Mouse (Mus musculus): ENCODE results near the gene Bach2. TPM values are rescaled to one million over a fixed set of nuclear protein-coding genes. Genes with fewer than 3 reads are reported as not detected.

Bach2 gene
- polyA plus RNA-seq, 1 experiment from 2014 or later, result 2.4 TPM

- Histone ChIP-seq H3K36me3 (ENCODE audit: control insufficient read depth, insufficient read depth, low read length) (no peaks in the 10 kb centered on the region), H3K4me1 (ENCODE audit: control insufficient read depth, insufficient read depth, low read length) (peaks cover 15% of the 10 kb centered on the region), H3K27me3 (replicated peaks; ENCODE audit: control insufficient read depth, insufficient read depth, low read length) (no peaks in the 10 kb centered on the region), H3K27ac (ENCODE audit: low read length) (no peak overlapping the region), H3K4me2 (ENCODE audit: low read depth, low read length) (no peak overlapping the region), H3K9ac (ENCODE audit: low read depth, low read length) (no peak overlapping the region), H3K9me3 (ENCODE audit: control insufficient read depth, low read length) (no peaks in the 10 kb centered on the region), H3K4me3 (ENCODE audit: low read length) (no peak overlapping the region)
- 66% methylated on average over 3 of the region's 3 CpGs for WGBS
- ATAC-seq, result no peak
Measured at GRCm38 (mm10) chr4:32325596-32325995, 87.0 kb downstream of the Bach2 start.

- Histone ChIP-seq H3K27ac (ENCODE audit: low read length) (no peak overlapping the region), H3K27me3 (replicated peaks; ENCODE audit: control insufficient read depth, insufficient read depth, low read length) (no peaks in the 10 kb centered on the region), H3K9me3 (ENCODE audit: control insufficient read depth, low read length) (no peaks in the 10 kb centered on the region), H3K36me3 (ENCODE audit: control insufficient read depth, insufficient read depth, low read length) (no peaks in the 10 kb centered on the region), H3K4me3 (ENCODE audit: low read length) (no peak overlapping the region), H3K9ac (ENCODE audit: low read depth, low read length) (no peak overlapping the region), H3K4me1 (ENCODE audit: control insufficient read depth, insufficient read depth, low read length) (peaks cover 15% of the 10 kb centered on the region), H3K4me2 (ENCODE audit: low read depth, low read length) (no peak overlapping the region)
- no peak for ATAC-seq
- whole genome bisulfite sequencing, result 72% methylated on average over 10 of the region's 10 CpGs
Measured at GRCm38 (mm10) chr4:32326279-32326678, 87.7 kb downstream of the Bach2 start.

- Histone ChIP-seq H3K9ac (ENCODE audit: low read depth, low read length) (no peak overlapping the region), H3K27ac (ENCODE audit: low read length) (no peak overlapping the region), H3K4me2 (ENCODE audit: low read depth, low read length) (no peak overlapping the region), H3K4me1 (ENCODE audit: control insufficient read depth, insufficient read depth, low read length) (peaks cover 15% of the 10 kb centered on the region), H3K36me3 (ENCODE audit: control insufficient read depth, insufficient read depth, low read length) (no peaks in the 10 kb centered on the region), H3K4me3 (ENCODE audit: low read length) (no peak overlapping the region), H3K9me3 (ENCODE audit: control insufficient read depth, low read length) (no peaks in the 10 kb centered on the region), H3K27me3 (replicated peaks; ENCODE audit: control insufficient read depth, insufficient read depth, low read length) (no peaks in the 10 kb centered on the region)
- ATAC-seq, result no peak
- 38% methylated on average over 3 of the region's 3 CpGs for WGBS
Measured at GRCm38 (mm10) chr4:32326860-32327259, 88.3 kb downstream of the Bach2 start.

GRCm38 (mm10) chr4:32327626-32328025 is 89.0 kb downstream of the Bach2 start:
- Histone ChIP-seq H3K9me3 (ENCODE audit: control insufficient read depth, low read length) (no peaks in the 10 kb centered on the region), H3K36me3 (ENCODE audit: control insufficient read depth, insufficient read depth, low read length) (no peaks in the 10 kb centered on the region), H3K27ac (ENCODE audit: low read length) (no peak overlapping the region; the same call in 1 of the 2 replicates), H3K4me2 (ENCODE audit: low read depth, low read length) (no peak overlapping the region), H3K4me3 (ENCODE audit: low read length) (no peak overlapping the region), H3K27me3 (replicated peaks; ENCODE audit: control insufficient read depth, insufficient read depth, low read length) (no peaks in the 10 kb centered on the region), H3K4me1 (ENCODE audit: control insufficient read depth, insufficient read depth, low read length) (peaks cover 15% of the 10 kb centered on the region), H3K9ac (ENCODE audit: low read depth, low read length) (0 out of 2 replicates have a peak overlapping the region, but pooled peaks have one; percentile 37)
- no peak for ATAC-seq
- 48% methylated on average over 5 of the region's 5 CpGs for WGBS

GRCm38 (mm10) chr4:32328561-32328960 is 90.0 kb downstream of the Bach2 start:
- H3K4me1 ChIP-seq (ENCODE audit: control insufficient read depth, insufficient read depth, low read length), result peaks cover 15% of the 10 kb centered on the region
- no peaks in the 10 kb centered on the region for H3K27me3 ChIP-seq (replicated peaks; ENCODE audit: control insufficient read depth, insufficient read depth, low read length)
- no peaks in the 10 kb centered on the region for H3K9me3 ChIP-seq (ENCODE audit: control insufficient read depth, low read length)
- no peaks in the 10 kb centered on the region for H3K36me3 ChIP-seq (ENCODE audit: control insufficient read depth, insufficient read depth, low read length)
- H3K9ac ChIP-seq (ENCODE audit: low read depth, low read length), result no peak overlapping the region
- no peak overlapping the region for H3K4me3 ChIP-seq (ENCODE audit: low read length)
- no peak overlapping the region for H3K4me2 ChIP-seq (ENCODE audit: low read depth, low read length)
- H3K27ac ChIP-seq (ENCODE audit: low read length), result no peak overlapping the region
- 65% methylated on average over 2 of the region's 2 CpGs for WGBS
- no peak for ATAC-seq

- Histone ChIP-seq H3K4me2 (ENCODE audit: low read depth, low read length) (no peak overlapping the region), H3K4me1 (ENCODE audit: control insufficient read depth, insufficient read depth, low read length) (peaks cover 15% of the 10 kb centered on the region), H3K4me3 (ENCODE audit: low read length) (no peak overlapping the region), H3K27me3 (replicated peaks; ENCODE audit: control insufficient read depth, insufficient read depth, low read length) (no peaks in the 10 kb centered on the region), H3K9me3 (ENCODE audit: control insufficient read depth, low read length) (no peaks in the 10 kb centered on the region), H3K27ac (ENCODE audit: low read length) (no peak overlapping the region), H3K36me3 (ENCODE audit: control insufficient read depth, insufficient read depth, low read length) (no peaks in the 10 kb centered on the region), H3K9ac (ENCODE audit: low read depth, low read length) (no peak overlapping the region)
- 78% methylated on average over 8 of the region's 8 CpGs for WGBS
- ATAC-seq, result no peak
Measured at GRCm38 (mm10) chr4:32330584-32331314, 92.1 kb downstream of the Bach2 start.

- no peak overlapping the region for H3K4me3 ChIP-seq (ENCODE audit: low read length)
- no peaks in the 10 kb centered on the region for H3K27me3 ChIP-seq (replicated peaks; ENCODE audit: control insufficient read depth, insufficient read depth, low read length)
- 95% methylated on average over 12 of the region's 12 CpGs for WGBS
- H3K27ac ChIP-seq (ENCODE audit: low read length), result no peak overlapping the region
- no peaks in the 10 kb centered on the region for H3K36me3 ChIP-seq (ENCODE audit: control insufficient read depth, insufficient read depth, low read length)
- no peak for ATAC-seq
- H3K4me2 ChIP-seq (ENCODE audit: low read depth, low read length), result no peak overlapping the region
- H3K4me1 ChIP-seq (ENCODE audit: control insufficient read depth, insufficient read depth, low read length), result peaks cover 21% of the 10 kb centered on the region
- H3K9me3 ChIP-seq (ENCODE audit: control insufficient read depth, low read length), result no peaks in the 10 kb centered on the region
- H3K9ac ChIP-seq (ENCODE audit: low read depth, low read length), result no peak overlapping the region
Measured at GRCm38 (mm10) chr4:32332028-32332427, 93.4 kb downstream of the Bach2 start.

- ATAC-seq, result no peak
- Histone ChIP-seq H3K4me1 (ENCODE audit: control insufficient read depth, insufficient read depth, low read length) (peaks cover 23% of the 10 kb centered on the region), H3K4me2 (ENCODE audit: low read depth, low read length) (no peak overlapping the region), H3K27ac (ENCODE audit: low read length) (no peak overlapping the region), H3K36me3 (ENCODE audit: control insufficient read depth, insufficient read depth, low read length) (no peaks in the 10 kb centered on the region), H3K9me3 (ENCODE audit: control insufficient read depth, low read length) (no peaks in the 10 kb centered on the region), H3K4me3 (ENCODE audit: low read length) (no peak overlapping the region), H3K27me3 (replicated peaks; ENCODE audit: control insufficient read depth, insufficient read depth, low read length) (no peaks in the 10 kb centered on the region), H3K9ac (ENCODE audit: low read depth, low read length) (no peak overlapping the region)
- 100% methylated on average over 1 of the region's 1 CpGs for WGBS
Measured at GRCm38 (mm10) chr4:32334131-32334530, 95.5 kb downstream of the Bach2 start.

- Histone ChIP-seq H3K4me3 (ENCODE audit: low read length) (no peak overlapping the region), H3K27me3 (replicated peaks; ENCODE audit: control insufficient read depth, insufficient read depth, low read length) (no peaks in the 10 kb centered on the region), H3K9me3 (ENCODE audit: control insufficient read depth, low read length) (no peaks in the 10 kb centered on the region), H3K9ac (ENCODE audit: low read depth, low read length) (no peak overlapping the region), H3K27ac (ENCODE audit: low read length) (no peak overlapping the region), H3K36me3 (ENCODE audit: control insufficient read depth, insufficient read depth, low read length) (no peaks in the 10 kb centered on the region), H3K4me1 (ENCODE audit: control insufficient read depth, insufficient read depth, low read length) (peaks cover 23% of the 10 kb centered on the region), H3K4me2 (ENCODE audit: low read depth, low read length) (no peak overlapping the region)
- WGBS, result 77% methylated on average over 5 of the region's 5 CpGs
- no peak for ATAC-seq
Measured at GRCm38 (mm10) chr4:32334765-32335164, 96.2 kb downstream of the Bach2 start.

- H3K4me3 ChIP-seq (ENCODE audit: low read length), result no peak overlapping the region
- no peak for ATAC-seq
- WGBS, result 72% methylated on average over 12 of the region's 12 CpGs
- H3K9ac ChIP-seq (ENCODE audit: low read depth, low read length), result no peak overlapping the region
- no peaks in the 10 kb centered on the region for H3K27me3 ChIP-seq (replicated peaks; ENCODE audit: control insufficient read depth, insufficient read depth, low read length)
- peaks cover 23% of the 10 kb centered on the region for H3K4me1 ChIP-seq (ENCODE audit: control insufficient read depth, insufficient read depth, low read length)
- H3K27ac ChIP-seq (ENCODE audit: low read length), result no peak overlapping the region
- H3K4me2 ChIP-seq (ENCODE audit: low read depth, low read length), result no peak overlapping the region
- no peaks in the 10 kb centered on the region for H3K9me3 ChIP-seq (ENCODE audit: control insufficient read depth, low read length)
- no peaks in the 10 kb centered on the region for H3K36me3 ChIP-seq (ENCODE audit: control insufficient read depth, insufficient read depth, low read length)
Measured at GRCm38 (mm10) chr4:32335659-32336058, 97.1 kb downstream of the Bach2 start.
